Mouse (Mus musculus) embryonic fibroblast, embryonic 13.5 days (primary cell): ENCODE data around the gene Itga9. TPM values are rescaled to one million over a fixed set of nuclear protein-coding genes. Genes with fewer than 3 reads are reported as not detected.

Experiments
- H3K27ac ChIP-seq: 2 replicates; pipeline ENCODE4 v1.5.1; 2012; ENCODE audit warnings: low read length, control low read depth, inconsistent platforms; ENCODE audit not compliant: insufficient read depth
- H3K4me1 ChIP-seq: 2 replicates; pipeline ENCODE4 v1.6.1; 2011; ENCODE audit warnings: low read length; ENCODE audit not compliant: control insufficient read depth, insufficient read depth
- H3K4me3 ChIP-seq: 2 replicates; pipeline ENCODE4 v1.5.1; 2011; ENCODE audit warnings: mild to moderate bottlenecking, control low read depth, low read length; ENCODE audit not compliant: insufficient read depth
- CTCF ChIP-seq: IDR thresholded peaks from 2 replicates; pipeline ENCODE4 v1.5.1; 2011; ENCODE audit warnings: mild to moderate bottlenecking, control low read depth, low read length, moderate library complexity, borderline replicate concordance; ENCODE audit not compliant: insufficient read depth
- POLR2A ChIP-seq: IDR thresholded peaks from 2 replicates; pipeline ENCODE4 v1.6.1; 2011; ENCODE audit warnings: low read depth, mild to moderate bottlenecking, control low read depth, low read length, moderate library complexity
- polyA plus RNA-seq: library from polyadenylated mRNA; stranded (reverse); fragments of >200 nt; gene quantifications from 2 replicates; pipeline ENCODE4 v1.2.4, GENCODE M21; 2011; ENCODE audit warnings: low read depth; ENCODE audit not compliant: missing spikeins, insufficient read length

Itga9 gene
- polyA plus RNA-seq, 1 experiment = 22.9 TPM

DNA sequence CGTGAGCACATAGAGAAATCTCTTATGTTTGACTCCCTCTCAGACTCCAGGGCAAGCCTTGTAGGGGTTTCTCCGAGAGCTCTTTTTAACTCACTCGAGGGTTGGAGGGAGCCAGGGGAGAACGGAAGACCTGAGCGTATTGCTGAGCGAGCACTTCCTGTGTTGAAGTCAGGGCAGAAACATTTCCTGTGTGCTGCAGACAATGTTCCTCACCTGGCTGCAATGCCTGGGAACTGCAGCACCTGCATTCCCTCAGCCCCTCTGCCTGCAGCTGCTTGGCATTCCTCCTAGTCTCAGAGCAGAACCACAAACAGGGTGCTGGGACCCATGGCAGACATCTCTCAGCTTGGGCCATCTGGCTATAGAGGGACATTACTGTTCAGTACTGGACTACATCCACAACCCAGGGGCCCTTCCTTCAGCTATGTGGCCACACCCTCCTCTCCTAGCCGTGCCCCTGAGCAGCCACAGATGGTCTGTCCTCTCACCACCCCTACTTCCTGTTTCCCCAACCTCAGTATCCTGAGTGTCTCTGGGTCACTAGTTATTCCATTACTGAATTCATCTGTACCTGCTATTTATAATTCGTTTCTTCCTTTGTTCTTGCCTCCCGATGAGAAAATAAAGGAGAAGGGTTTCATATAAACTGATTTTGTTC is 109.6 kb downstream of the Itga9 start:
- Histone ChIP-seq H3K4me3 (no peak overlapping the region), H3K4me1 (no peaks in the 10 kb centered on the region), H3K27ac (no peak overlapping the region)
- no peak for TF ChIP-seq POLR2A
- TF ChIP-seq CTCF = no peak

DNA sequence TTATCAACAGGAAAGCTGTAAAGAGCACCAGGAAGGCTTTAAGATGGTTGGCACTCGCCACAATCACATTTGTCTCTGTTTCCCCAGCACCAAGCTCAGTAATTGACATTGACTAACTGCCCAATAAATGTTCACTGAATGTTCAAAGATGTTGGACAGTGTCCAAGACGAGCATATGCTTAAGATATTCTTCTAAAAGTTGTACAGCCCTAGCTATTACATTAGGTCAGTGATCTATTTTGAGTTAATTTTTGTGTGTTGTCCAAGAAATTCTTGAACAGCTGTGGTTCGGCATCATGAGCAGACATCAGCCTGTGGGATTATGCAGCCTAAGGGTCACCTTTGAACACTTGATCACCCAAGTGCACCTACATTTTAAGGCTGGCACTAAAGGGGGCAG is 110.9 kb downstream of the Itga9 start:
- no peaks in the 10 kb centered on the region for H3K4me1 ChIP-seq
- TF ChIP-seq CTCF = no peak
- TF ChIP-seq POLR2A = no peak
- no peak overlapping the region for H3K4me3 ChIP-seq
- H3K27ac ChIP-seq = no peak overlapping the region

DNA sequence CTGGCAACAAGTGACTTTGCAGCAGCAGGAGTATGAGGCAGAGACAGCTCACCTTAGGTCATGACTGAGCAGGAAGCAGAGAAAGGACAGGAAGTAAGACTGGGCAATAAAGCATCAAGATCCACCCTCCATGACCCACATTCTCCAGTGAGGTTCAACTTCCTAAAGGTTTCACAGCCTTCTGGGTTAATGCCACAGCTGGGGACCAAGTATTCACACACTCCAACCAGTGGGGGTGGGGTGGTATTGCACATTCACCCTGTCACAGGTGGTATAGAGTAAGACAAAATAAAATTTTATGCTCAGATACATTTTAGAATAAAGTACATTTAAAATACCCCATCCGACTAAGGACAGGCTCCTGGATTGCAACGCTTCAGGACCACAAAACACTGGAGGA is 112.0 kb downstream of the Itga9 start:
- no peak overlapping the region for H3K4me3 ChIP-seq
- no peak overlapping the region for H3K27ac ChIP-seq
- no peaks in the 10 kb centered on the region for H3K4me1 ChIP-seq
- TF ChIP-seq POLR2A = no peak

DNA sequence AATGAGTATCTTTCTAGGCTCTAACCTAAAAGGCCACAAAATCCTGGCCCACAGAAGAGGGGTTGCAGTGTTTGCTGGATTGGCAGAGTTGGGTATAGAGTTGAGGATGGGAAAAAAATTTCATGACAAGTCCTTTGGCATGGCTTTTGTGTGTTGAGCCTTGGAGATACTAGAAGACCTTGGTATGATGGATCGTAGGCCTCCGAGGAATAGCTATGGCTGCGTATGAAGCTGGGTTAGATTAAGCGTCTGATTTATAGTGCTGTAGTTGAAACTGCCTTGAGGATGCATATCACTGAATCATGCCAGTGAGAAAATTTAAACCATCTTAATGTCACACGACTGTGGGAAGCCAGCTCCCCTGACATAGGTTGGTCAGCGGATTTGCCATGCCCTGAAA is 114.6 kb downstream of the Itga9 start:
- Histone ChIP-seq H3K4me1 (no peaks in the 10 kb centered on the region), H3K27ac (no peak overlapping the region), H3K4me3 (no peak overlapping the region)
- TF ChIP-seq CTCF (no peak), POLR2A (no peak)

DNA sequence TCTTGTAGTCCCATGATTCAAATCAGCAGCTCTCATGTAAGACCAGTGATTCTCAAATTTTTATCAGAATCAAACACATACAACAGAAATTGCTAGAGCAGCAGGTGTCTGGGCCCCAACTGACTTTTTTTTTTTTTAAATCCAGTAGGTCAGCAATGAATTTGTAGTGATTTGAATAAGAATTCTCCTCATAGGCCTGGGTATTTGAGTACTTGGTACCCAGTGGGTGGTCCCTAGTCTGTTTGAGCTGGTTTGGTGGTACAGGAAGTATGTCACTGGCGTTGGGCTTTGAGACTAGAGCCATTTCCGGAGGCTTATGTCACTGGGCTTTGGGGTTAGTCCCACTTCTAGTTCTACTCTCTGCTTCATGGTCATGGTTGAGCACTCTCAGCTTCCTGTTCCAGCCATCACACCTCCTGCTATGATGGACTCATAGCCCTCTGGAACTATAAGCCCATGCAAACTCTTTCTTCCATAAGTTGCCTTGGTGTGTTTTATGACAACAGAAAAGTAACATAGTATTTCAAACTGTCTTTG is 116.4 kb downstream of the Itga9 start:
- no peak overlapping the region for H3K4me3 ChIP-seq
- TF ChIP-seq CTCF (no peak), POLR2A (no peak)
- H3K27ac ChIP-seq = no peak overlapping the region
- no peaks in the 10 kb centered on the region for H3K4me1 ChIP-seq

DNA sequence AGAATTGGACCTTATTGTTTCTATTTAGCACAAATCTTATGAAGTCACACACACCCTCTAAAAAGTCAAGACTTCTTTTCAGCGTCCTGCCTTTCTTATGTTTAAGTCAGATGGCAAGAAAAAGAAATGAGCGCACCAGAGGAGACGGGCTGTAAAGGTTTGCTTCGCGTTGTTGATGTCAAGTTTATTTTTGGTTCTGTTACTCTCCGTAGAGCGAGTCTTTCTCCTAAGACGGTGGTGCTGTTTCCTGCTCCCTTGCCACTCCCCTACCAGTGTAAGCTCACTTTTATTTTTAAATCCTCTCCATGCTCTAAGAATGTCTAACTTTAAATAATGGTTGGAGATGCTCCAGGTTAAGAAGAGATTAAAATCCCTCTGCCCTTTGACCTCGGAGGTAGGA is 118.6 kb downstream of the Itga9 start:
- Histone ChIP-seq H3K27ac (no peak overlapping the region), H3K4me1 (no peaks in the 10 kb centered on the region), H3K4me3 (no peak overlapping the region)
- TF ChIP-seq POLR2A (no peak), CTCF (no peak)

DNA sequence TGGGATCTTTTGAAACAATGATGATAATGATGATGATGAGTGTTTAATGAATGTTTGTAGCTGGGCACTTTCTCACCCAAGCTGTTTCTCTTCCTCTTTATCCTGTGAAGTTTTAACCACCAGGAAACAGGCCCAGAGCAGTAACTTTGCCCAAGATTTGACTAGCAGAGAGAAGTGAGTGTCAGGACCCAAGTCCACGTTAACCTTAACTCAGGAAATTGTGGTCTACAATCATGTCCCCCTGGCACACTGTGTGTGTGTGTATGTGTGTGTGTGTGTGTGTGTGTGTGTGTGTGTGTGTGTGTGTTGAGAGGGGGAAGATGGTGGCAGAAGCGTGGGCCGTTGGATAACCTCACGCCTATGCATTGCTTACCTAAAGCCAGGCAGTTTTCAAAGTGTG is 120.1 kb downstream of the Itga9 start:
- TF ChIP-seq POLR2A = no peak
- TF ChIP-seq CTCF = no peak
- H3K4me1 ChIP-seq = no peaks in the 10 kb centered on the region
- no peak overlapping the region for H3K27ac ChIP-seq
- H3K4me3 ChIP-seq = no peak overlapping the region

DNA sequence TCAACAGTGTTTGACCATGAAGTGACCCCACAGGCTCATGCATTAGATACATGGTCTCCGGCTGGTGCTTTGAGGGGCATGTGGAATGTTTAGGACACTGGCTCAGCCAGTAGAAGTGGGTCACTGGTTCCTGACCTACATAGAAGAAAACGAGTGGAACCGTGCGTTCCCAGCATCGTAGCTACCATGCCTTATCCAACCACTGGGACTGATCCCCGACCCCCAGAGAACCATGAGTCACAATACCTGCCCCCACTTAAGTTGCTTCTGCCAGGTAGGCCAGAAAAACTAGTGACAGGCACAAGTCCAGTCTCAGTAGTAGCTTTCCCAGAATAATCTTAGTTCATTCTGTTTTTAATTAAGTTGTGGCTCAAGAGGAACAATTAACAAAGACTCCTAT is 121.8 kb downstream of the Itga9 start:
- Histone ChIP-seq H3K4me1 (no peaks in the 10 kb centered on the region), H3K4me3 (no peak overlapping the region), H3K27ac (no peak overlapping the region)
- TF ChIP-seq CTCF (no peak), POLR2A (no peak)

DNA sequence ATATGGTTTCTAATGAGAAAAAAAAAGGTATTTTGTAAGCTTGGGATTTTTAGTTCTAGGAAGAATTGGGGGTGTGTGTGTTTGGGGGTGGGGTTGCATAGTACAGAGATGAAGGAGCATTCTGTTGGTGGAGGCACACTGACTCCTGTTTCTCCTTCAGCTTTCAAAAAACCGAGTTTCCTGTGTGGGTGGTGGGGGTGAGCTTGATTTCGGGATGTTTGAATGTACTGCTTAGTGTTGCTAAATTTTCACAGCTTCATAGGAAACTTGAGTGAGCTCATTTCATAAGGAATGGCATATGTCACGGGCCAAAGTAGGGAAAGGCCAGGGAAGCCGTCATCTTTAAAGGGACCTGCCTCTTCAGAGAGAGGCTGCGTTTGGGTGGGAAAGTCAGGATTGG is 122.5 kb downstream of the Itga9 start:
- Histone ChIP-seq H3K27ac (no peak overlapping the region), H3K4me3 (no peak overlapping the region), H3K4me1 (no peaks in the 10 kb centered on the region)
- TF ChIP-seq CTCF (no peak), POLR2A (no peak)

DNA sequence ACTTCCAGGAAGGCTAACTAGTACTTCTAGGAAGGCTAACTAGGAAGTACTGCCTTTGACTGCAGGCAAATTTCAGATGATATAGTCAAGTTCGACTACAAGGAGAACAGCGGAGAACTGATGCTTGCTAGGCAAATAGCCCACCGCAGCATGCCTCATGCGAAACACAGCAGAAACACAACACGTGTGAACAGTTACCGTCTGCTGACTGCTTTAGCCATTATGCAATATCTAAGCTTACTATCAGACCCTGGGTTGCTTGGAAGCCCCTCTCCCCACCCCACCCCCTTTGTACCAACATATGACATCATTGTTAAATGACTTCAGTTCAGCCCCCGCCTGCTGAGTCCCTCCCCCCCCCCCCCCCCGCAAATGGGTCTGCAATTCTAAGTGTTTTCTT is 123.7 kb downstream of the Itga9 start:
- TF ChIP-seq POLR2A = no peak
- no peak for TF ChIP-seq CTCF
- H3K27ac ChIP-seq = no peak overlapping the region
- no peak overlapping the region for H3K4me3 ChIP-seq
- H3K4me1 ChIP-seq = no peaks in the 10 kb centered on the region

DNA sequence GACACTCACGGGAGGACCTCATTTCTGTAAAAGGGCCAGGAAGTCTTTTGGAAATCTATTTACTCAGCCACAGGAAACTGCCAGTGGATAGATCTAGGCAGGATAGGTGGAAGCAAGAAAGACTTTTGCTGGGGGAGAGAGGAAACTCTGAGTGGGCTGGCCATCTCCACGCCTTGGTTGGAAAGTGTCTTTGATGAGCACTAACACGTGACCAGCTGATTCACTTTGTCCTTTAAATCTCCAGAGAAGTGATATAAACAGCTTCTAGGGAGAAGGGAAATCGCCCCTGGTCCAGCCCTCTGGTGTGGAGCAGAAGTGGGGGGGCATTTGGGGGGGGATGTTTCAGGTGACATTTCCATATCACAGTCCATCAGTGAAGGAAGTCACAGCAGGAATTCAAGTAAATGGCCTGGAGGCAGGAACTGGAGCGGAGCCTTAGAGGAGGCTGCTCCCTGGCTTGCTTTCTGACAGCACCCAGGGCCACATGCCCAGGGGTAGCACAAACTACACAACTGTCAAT is 124.4 kb downstream of the Itga9 start:
- H3K27ac ChIP-seq = no peak overlapping the region
- H3K4me3 ChIP-seq = no peak overlapping the region
- TF ChIP-seq CTCF = no peak
- no peak for TF ChIP-seq POLR2A
- H3K4me1 ChIP-seq = no peaks in the 10 kb centered on the region
